Mouse (Mus musculus) neural tube, embryonic 14.5 days (tissue): Measurements from ENCODE around the gene Slc4a8. TPM values are rescaled to one million over a fixed set of nuclear protein-coding genes. Genes with fewer than 3 reads are reported as not detected.
A peak's percentile ranks its signal among the peaks of the same experiment; 100 is the strongest.

Experiments
- ATAC-seq: fragments of 200-750 bp; cut with Nextera tagmentation; 2 replicates; pipeline ENCODE4 v1.8.0; 2017; ENCODE audit warnings: low read depth, mild to moderate bottlenecking, moderate TSS enrichment, moderate library complexity
- H3K27ac ChIP-seq: fragments of 300-500 bp; sonication (generic); 2 replicates; pipeline ENCODE4 v1.5.1; 2014; ENCODE audit warnings: low read depth, mild to moderate bottlenecking, control low read depth, low read length, moderate library complexity, mixed read lengths
- H3K27me3 ChIP-seq: fragments of 300-500 bp; sonication (generic); 2 replicates; pipeline ENCODE4 v1.6.1; 2014; ENCODE audit warnings: low read length; ENCODE audit not compliant: control insufficient read depth, insufficient read depth
- H3K36me3 ChIP-seq: fragments of 300-500 bp; sonication (generic); 2 replicates; pipeline ENCODE4 v1.6.1; 2014; ENCODE audit warnings: low read length, mixed read lengths; ENCODE audit not compliant: control insufficient read depth, insufficient read depth
- H3K4me1 ChIP-seq: fragments of 300-500 bp; sonication (generic); 2 replicates; pipeline ENCODE4 v1.6.1; 2014; ENCODE audit warnings: low read length; ENCODE audit not compliant: control insufficient read depth, insufficient read depth
- H3K4me2 ChIP-seq: fragments of 300-500 bp; sonication (generic); 2 replicates; pipeline ENCODE4 v1.6.1; 2014; ENCODE audit warnings: mild to moderate bottlenecking, low read depth, low read length, control low read depth
- H3K4me3 ChIP-seq: fragments of 300-500 bp; sonication (generic); 2 replicates; pipeline ENCODE4 v1.5.1; 2014; ENCODE audit warnings: low read depth, low read length, control low read depth, mixed read lengths
- H3K9ac ChIP-seq: fragments of 300-500 bp; sonication (generic); replicated peaks from 2 replicates; pipeline ENCODE4 v1.6.1; 2014; ENCODE audit warnings: low read depth, mild to moderate bottlenecking, control low read depth, low read length, mixed read lengths
- H3K9me3 ChIP-seq: fragments of 300-500 bp; sonication (generic); 2 replicates; pipeline ENCODE4 v1.6.1; 2016; ENCODE audit warnings: low read length; ENCODE audit not compliant: control insufficient read depth
- WGBS: fragments of 180-500 bp; shearing (Covaris S2); extraction: QIAGEN DNeasy Blood & Tissue Kit; methylation state at CpG from one replicate; pipeline ENCODE4 v1.1.7; 2014; 5-methylcytosine and 5-hydroxymethylcytosine counted together
- polyA plus RNA-seq: library from polyadenylated mRNA; unstranded; fragments of >200 nt; fragmentation: Nextera tagmentation; extraction: Ambion mirVana; gene quantifications from 2 replicates; pipeline ENCODE4 v1.2.1, GENCODE M21; 2014

Gene Slc4a8
- polyA plus RNA-seq, result 24.2 and 30.5 TPM in 2 replicates

- no peaks in the 10 kb centered on the region; the same call in 1 of the 2 replicates for H3K36me3 ChIP-seq
- peak within 1 kb of the TSS; percentile 70 for H3K4me2 ChIP-seq
- H3K27ac ChIP-seq, result peak within 1 kb of the TSS; percentile 86
- H3K9me3 ChIP-seq, result no peaks in the 10 kb centered on the region
- H3K27me3 ChIP-seq, result no peaks in the 10 kb centered on the region
- ATAC-seq, result peak; percentile 97
- WGBS, result under 1% methylated on average over 62 of the region's 64 CpGs
- peaks cover 15% of the 10 kb centered on the region for H3K4me1 ChIP-seq
- H3K9ac ChIP-seq, result peak within 1 kb of the TSS; percentile 82
- peak within 1 kb of the TSS; percentile 81 for H3K4me3 ChIP-seq
These were observed at the start of gene Slc4a8 for GRCm38 (mm10) chr15:100761419-100762185. Gene Slc4a8 (plus strand): TSS chr15:100761747.

- Histone ChIP-seq H3K27ac (no peak overlapping the region), H3K4me3 (no peak overlapping the region), H3K27me3 (no peaks in the 10 kb centered on the region), H3K4me1 (no peaks in the 10 kb centered on the region), H3K9me3 (no peaks in the 10 kb centered on the region), H3K36me3 (no peaks in the 10 kb centered on the region), H3K9ac (no peak overlapping the region), H3K4me2 (no peak overlapping the region)
- ATAC-seq, result no peak
- WGBS, result 94% methylated on average over 8 of the region's 8 CpGs
These were observed 47.1 kb upstream of the Slc4a8 start for GRCm38 (mm10) chr15:100714470-100714869.

GRCm38 (mm10) chr15:100715399-100715993 lies 46.1 kb upstream of the Slc4a8 start:
- ATAC-seq, result no peak
- Histone ChIP-seq H3K4me1 (no peaks in the 10 kb centered on the region), H3K27ac (no peak overlapping the region), H3K4me2 (no peak overlapping the region), H3K36me3 (no peaks in the 10 kb centered on the region), H3K27me3 (no peaks in the 10 kb centered on the region), H3K9me3 (no peaks in the 10 kb centered on the region), H3K9ac (no peak overlapping the region), H3K4me3 (no peak overlapping the region)
- 76% methylated on average over 9 of the region's 9 CpGs for WGBS

GRCm38 (mm10) chr15:100717933-100718332 lies 43.6 kb upstream of the Slc4a8 start:
- Histone ChIP-seq H3K9me3 (no peaks in the 10 kb centered on the region), H3K36me3 (no peaks in the 10 kb centered on the region), H3K4me3 (no peak overlapping the region), H3K9ac (no peak overlapping the region), H3K4me2 (no peak overlapping the region), H3K27me3 (no peaks in the 10 kb centered on the region), H3K27ac (no peak overlapping the region), H3K4me1 (no peaks in the 10 kb centered on the region)
- 82% methylated on average over 6 of the region's 6 CpGs for WGBS
- no peak for ATAC-seq

GRCm38 (mm10) chr15:100718572-100718971 lies 43.0 kb upstream of the Slc4a8 start:
- no peaks in the 10 kb centered on the region for H3K36me3 ChIP-seq
- no peak overlapping the region for H3K4me3 ChIP-seq
- WGBS, result 82% methylated on average over 11 of the region's 11 CpGs
- no peaks in the 10 kb centered on the region for H3K27me3 ChIP-seq
- no peak overlapping the region for H3K4me2 ChIP-seq
- no peak overlapping the region for H3K9ac ChIP-seq
- H3K4me1 ChIP-seq, result no peaks in the 10 kb centered on the region
- no peak for ATAC-seq
- H3K9me3 ChIP-seq, result no peaks in the 10 kb centered on the region
- no peak overlapping the region for H3K27ac ChIP-seq

- 94% methylated on average over 5 of the region's 5 CpGs for WGBS
- no peak for ATAC-seq
These were observed 42.3 kb upstream of the Slc4a8 start for GRCm38 (mm10) chr15:100719217-100719616.

GRCm38 (mm10) chr15:100720066-100720465 lies 41.5 kb upstream of the Slc4a8 start:
- Histone ChIP-seq H3K9me3 (no peaks in the 10 kb centered on the region), H3K4me3 (no peak overlapping the region), H3K4me1 (no peaks in the 10 kb centered on the region), H3K4me2 (no peak overlapping the region), H3K36me3 (no peaks in the 10 kb centered on the region), H3K9ac (no peak overlapping the region), H3K27me3 (no peaks in the 10 kb centered on the region), H3K27ac (no peak overlapping the region)
- WGBS, result 88% methylated on average over 10 of the region's 10 CpGs
- ATAC-seq, result no peak

More at GRCm38 (mm10) chr15:100719217-100719616, 42.3 kb upstream of the Slc4a8 start:
- Histone ChIP-seq H3K9ac (no peak overlapping the region), H3K36me3 (no peaks in the 10 kb centered on the region), H3K9me3 (no peaks in the 10 kb centered on the region), H3K27me3 (no peaks in the 10 kb centered on the region), H3K4me1 (no peaks in the 10 kb centered on the region), H3K27ac (no peak overlapping the region), H3K4me2 (no peak overlapping the region), H3K4me3 (no peak overlapping the region)

- Histone ChIP-seq H3K27me3 (no peaks in the 10 kb centered on the region), H3K9me3 (no peaks in the 10 kb centered on the region), H3K4me2 (no peak overlapping the region), H3K27ac (no peak overlapping the region), H3K4me1 (no peaks in the 10 kb centered on the region), H3K4me3 (no peak overlapping the region), H3K36me3 (no peaks in the 10 kb centered on the region), H3K9ac (no peak overlapping the region)
- WGBS, result 86% methylated on average over 5 of the region's 5 CpGs
- no peak for ATAC-seq
These were observed 40.1 kb upstream of the Slc4a8 start for GRCm38 (mm10) chr15:100721445-100721844.

- Histone ChIP-seq H3K4me1 (no peaks in the 10 kb centered on the region), H3K4me2 (no peak overlapping the region), H3K9me3 (no peaks in the 10 kb centered on the region), H3K27ac (no peak overlapping the region), H3K9ac (no peak overlapping the region), H3K4me3 (no peak overlapping the region), H3K36me3 (no peaks in the 10 kb centered on the region), H3K27me3 (no peaks in the 10 kb centered on the region)
- ATAC-seq, result no peak
- WGBS, result 79% methylated on average over 4 of the region's 4 CpGs
These were observed 39.5 kb upstream of the Slc4a8 start for GRCm38 (mm10) chr15:100722026-100722425.
